Mouse (Mus musculus) liver, embryonic 14.5 days (tissue): ENCODE data around the gene Tnfrsf12a. TPM values are rescaled to one million over a fixed set of nuclear protein-coding genes. Genes with fewer than 3 reads are reported as not detected.

Experiments used
- ATAC-seq: fragments of 200-750 bp; cut with Nextera tagmentation; 2 replicates; pipeline ENCODE4 v1.8.0; 2017; ENCODE audit warnings: moderate number of reproducible peaks, mild to moderate bottlenecking, moderate library complexity; ENCODE audit not compliant: insufficient read depth
- DNase-seq, 3 experiments: peaks; one replicate each; pipeline ENCODE4 v3.0.0-alpha.2; 2012 to 2013; ENCODE audit warnings: low read depth in 3 of 3, low spot score in 3 of 3
- H3K27ac ChIP-seq: fragments of 300-500 bp; sonication (generic); 2 replicates; pipeline ENCODE4 v1.5.1; 2014; ENCODE audit warnings: moderate library complexity, mild to moderate bottlenecking, control low read depth, inconsistent platforms
- H3K27me3 ChIP-seq: fragments of 300-500 bp; sonication (generic); 2 replicates; pipeline ENCODE4 v1.6.1; 2014; ENCODE audit warnings: mild to moderate bottlenecking, low read length, moderate library complexity; ENCODE audit not compliant: control insufficient read depth, insufficient read depth
- H3K36me3 ChIP-seq: fragments of 300-500 bp; sonication (generic); replicated peaks from 2 replicates; pipeline ENCODE4 v1.6.1; 2014; ENCODE audit warnings: low read depth; ENCODE audit not compliant: control insufficient read depth, insufficient read depth
- H3K4me1 ChIP-seq, 2 experiments: fragments of 200-500 bp in 1 of 2; fragments of 300-500 bp in 1 of 2; sonication (generic) in 1 of 2; replicated peaks; 2 replicates each; pipeline ENCODE4 v1.6.1; 2012 to 2014; ENCODE audit warnings: antibody characterized with exemption in 1 of 2, inconsistent platforms in 1 of 2, low read length in 1 of 2; ENCODE audit not compliant: control insufficient read depth in 2 of 2, insufficient read depth in 2 of 2
- H3K4me2 ChIP-seq: fragments of 300-500 bp; sonication (generic); 2 replicates; pipeline ENCODE4 v1.6.1; 2014; ENCODE audit warnings: low read depth, mild to moderate bottlenecking, control low read depth, moderate library complexity
- H3K4me3 ChIP-seq, 2 experiments: fragments of 200-500 bp in 1 of 2; fragments of 300-500 bp in 1 of 2; sonication (generic) in 1 of 2; 2 replicates each; pipeline ENCODE4 v1.5.1; 2012 to 2014; ENCODE audit warnings: low read depth in 2 of 2, low read length in 2 of 2, mild to moderate bottlenecking in 2 of 2, control low read depth in 1 of 2, inconsistent platforms in 1 of 2, moderate library complexity in 1 of 2; ENCODE audit not compliant: insufficient read depth in 1 of 2
- H3K9ac ChIP-seq: fragments of 300-500 bp; sonication (generic); replicated peaks from 2 replicates; pipeline ENCODE4 v1.6.1; 2014; ENCODE audit warnings: mild to moderate bottlenecking, control low read depth, moderate library complexity
- H3K9me3 ChIP-seq: fragments of 300-500 bp; sonication (generic); 2 replicates; pipeline ENCODE4 v1.6.1; 2016; ENCODE audit warnings: low read length, mixed read lengths; ENCODE audit not compliant: control insufficient read depth
- CTCF ChIP-seq: IDR thresholded peaks from 2 replicates; pipeline ENCODE4 v1.5.1; 2016; ENCODE audit warnings: antibody characterized with exemption, low read depth, control low read depth
- EP300 ChIP-seq: IDR thresholded peaks from 2 replicates; pipeline ENCODE4 v1.6.1; 2016; ENCODE audit warnings: antibody characterized with exemption, low read depth
- WGBS: fragments of 180-500 bp; shearing (Covaris S2); extraction: QIAGEN DNeasy Blood & Tissue Kit; methylation state at CpG from one replicate; pipeline ENCODE4 v1.1.7; 2014; ENCODE audit not compliant: insufficient replicate concordance; 5-methylcytosine and 5-hydroxymethylcytosine counted together
- polyA plus RNA-seq, 2 experiments: library from polyadenylated mRNA; depleted of rRNA in 1 of 2; stranded (reverse) in 1 of 2; unstranded in 1 of 2; fragments of >200 nt; fragmentation: Nextera tagmentation in 1 of 2; extraction: Ambion mirVana in 1 of 2; gene quantifications; 2 replicates each; pipeline versions ENCODE4 v1.2.1 to v1.2.3; 2012 to 2014

The Tnfrsf12a gene
- polyA plus RNA-seq, 2 experiments = 1.7 to 3.9 TPM

- no peak overlapping the region for H3K27ac ChIP-seq
- peaks cover 7% of the 10 kb centered on the region for H3K27me3 ChIP-seq
- H3K9me3 ChIP-seq = no peaks in the 10 kb centered on the region
- 52% methylated on average over 7 of the region's 7 CpGs for WGBS
- no peak overlapping the region for H3K4me3 ChIP-seq
- DNase-seq (no peak), ATAC-seq (no peak)
- H3K36me3 ChIP-seq = no peaks in the 10 kb centered on the region
- H3K4me1 ChIP-seq = no peaks in the 10 kb centered on the region
- H3K4me2 ChIP-seq = no peak overlapping the region
- TF ChIP-seq EP300 (no peak), CTCF (no peak)
- no peak overlapping the region for H3K9ac ChIP-seq
These were observed 28.3 kb upstream of the Tnfrsf12a start for GRCm38 (mm10) chr17:23705525-23706104.

GRCm38 (mm10) chr17:23704741-23705140, 27.5 kb upstream of the Tnfrsf12a start:
- ATAC-seq (no peak), DNase-seq (no peak)
- WGBS = 48% methylated on average over 7 of the region's 7 CpGs
- Histone ChIP-seq H3K4me3 (no peak overlapping the region), H3K9me3 (no peaks in the 10 kb centered on the region), H3K9ac (no peak overlapping the region), H3K27me3 (peaks cover 16% of the 10 kb centered on the region), H3K36me3 (no peaks in the 10 kb centered on the region), H3K27ac (no peak overlapping the region), H3K4me2 (no peak overlapping the region), H3K4me1 (no peaks in the 10 kb centered on the region)
- no peak for TF ChIP-seq CTCF
- no peak for TF ChIP-seq EP300

- 61% methylated on average over 9 of the region's 9 CpGs for WGBS
- no peak overlapping the region for H3K9ac ChIP-seq
- no peak for DNase-seq
- H3K4me1 ChIP-seq = no peaks in the 10 kb centered on the region
- H3K4me2 ChIP-seq = no peak overlapping the region
- H3K27ac ChIP-seq = no peak overlapping the region
- ATAC-seq = no peak
- H3K36me3 ChIP-seq = no peaks in the 10 kb centered on the region
- H3K4me3 ChIP-seq = no peak overlapping the region
- peaks cover 30% of the 10 kb centered on the region for H3K27me3 ChIP-seq
- TF ChIP-seq EP300 (no peak), CTCF (no peak)
- no peaks in the 10 kb centered on the region for H3K9me3 ChIP-seq
These were observed 26.0 kb upstream of the Tnfrsf12a start for GRCm38 (mm10) chr17:23703301-23703700.

- no peak overlapping the region for H3K9ac ChIP-seq
- peak overlapping the region; percentile 41 to 60 for H3K4me3 ChIP-seq
- no peak overlapping the region for H3K27ac ChIP-seq
- DNase-seq (peak; percentile 46 to 56 (median 54)), ATAC-seq (peak; percentile 85)
- no peaks in the 10 kb centered on the region for H3K4me1 ChIP-seq
- H3K9me3 ChIP-seq = no peaks in the 10 kb centered on the region
- H3K27me3 ChIP-seq = peaks cover 40% of the 10 kb centered on the region
- under 1% methylated on average over 28 of the region's 28 CpGs for WGBS
- peak overlapping the region; percentile 79 for H3K4me2 ChIP-seq
- H3K36me3 ChIP-seq = no peaks in the 10 kb centered on the region
- peak; percentile 79 for TF ChIP-seq CTCF
- no peak for TF ChIP-seq EP300
These were observed 22.8 kb upstream of the Tnfrsf12a start for GRCm38 (mm10) chr17:23700079-23700478.

GRCm38 (mm10) chr17:23699131-23700077, 22.1 kb upstream of the Tnfrsf12a start:
- ATAC-seq = peak; percentile 57
- H3K9me3 ChIP-seq = no peaks in the 10 kb centered on the region
- WGBS = under 1% methylated on average over 100 of the region's 101 CpGs
- no peaks in the 10 kb centered on the region for H3K36me3 ChIP-seq
- no peaks in the 10 kb centered on the region for H3K4me1 ChIP-seq
- H3K4me3 ChIP-seq = peak overlapping the region; percentile 41 to 60
- no peak for TF ChIP-seq CTCF
- no peak for TF ChIP-seq EP300
- no peak overlapping the region for H3K9ac ChIP-seq
- H3K4me2 ChIP-seq = peak overlapping the region; percentile 79
- H3K27ac ChIP-seq = no peak overlapping the region
- no peak for DNase-seq
- peaks cover 40% of the 10 kb centered on the region for H3K27me3 ChIP-seq
